Mouse (Mus musculus) MEL (cell line): Measurements from ENCODE around the gene Nme3. TPM values are rescaled to one million over a fixed set of nuclear protein-coding genes. Genes with fewer than 3 reads are reported as not detected.
A peak's percentile ranks its signal among the peaks of the same experiment; 100 is the strongest.

ENCODE experiments used
- DNase-seq: peaks from one replicate; pipeline ENCODE4 v3.0.0; 2011; ENCODE audit warnings: low read depth, low spot score
- H3K27ac ChIP-seq: 2 replicates; pipeline ENCODE4 v1.5.1; 2012; ENCODE audit warnings: low read depth, mild to moderate bottlenecking, control low read depth, low read length, moderate library complexity; ENCODE audit not compliant: control insufficient read depth
- H3K27me3 ChIP-seq, 2 experiments: fragments of 150-350 bp in 1 of 2; sonication (generic) in 1 of 2; 2 replicates each; pipeline ENCODE4 v1.6.1; 2012; ENCODE audit warnings: low read length in 2 of 2, mild to moderate bottlenecking in 2 of 2, improper control_type of control experiment in 1 of 2, moderate library complexity in 1 of 2; ENCODE audit not compliant: insufficient read depth in 2 of 2, control insufficient read depth in 1 of 2
- H3K36me3 ChIP-seq, 2 experiments: 2 replicates each; pipeline ENCODE4 v1.6.1; 2012 to 2014; ENCODE audit warnings: low read length in 2 of 2, improper control_type of control experiment in 1 of 2, inconsistent platforms in 1 of 2, mild to moderate bottlenecking in 1 of 2; ENCODE audit not compliant: insufficient read depth in 2 of 2, control insufficient read depth in 1 of 2
- H3K4me1 ChIP-seq, 2 experiments: fragments of 150-350 bp in 1 of 2; sonication (generic) in 1 of 2; 2 replicates each; pipeline ENCODE4 v1.6.1; 2012; ENCODE audit warnings: low read length in 2 of 2, improper control_type of control experiment in 1 of 2, mild to moderate bottlenecking in 1 of 2; ENCODE audit not compliant: insufficient read depth in 2 of 2, control insufficient read depth in 1 of 2
- H3K4me3 ChIP-seq, 2 experiments: fragments of 150-350 bp in 1 of 2; sonication (generic) in 1 of 2; 2 replicates each; pipeline ENCODE4 v1.5.1; 2012; ENCODE audit warnings: low read depth in 2 of 2, low read length in 2 of 2, mild to moderate bottlenecking in 2 of 2, moderate library complexity in 2 of 2, control low read depth in 1 of 2, improper control_type of control experiment in 1 of 2; ENCODE audit not compliant: control insufficient read depth in 1 of 2, insufficient read depth in 1 of 2
- H3K79me2 ChIP-seq: 2 replicates; pipeline ENCODE4 v1.6.1; 2012; ENCODE audit warnings: mild to moderate bottlenecking, low read length, moderate library complexity; ENCODE audit not compliant: control insufficient read depth, poor library complexity, insufficient read depth
- H3K9ac ChIP-seq: 2 replicates; pipeline ENCODE4 v1.6.1; 2012; ENCODE audit warnings: low read depth, mild to moderate bottlenecking, control low read depth, low read length, moderate library complexity; ENCODE audit not compliant: control insufficient read depth, poor library complexity, severe bottlenecking
- H3K9me3 ChIP-seq: fragments of 150-350 bp; sonication (generic); replicated peaks from 2 replicates; pipeline ENCODE4 v1.6.1; 2012; ENCODE audit warnings: mild to moderate bottlenecking, low read length, improper control_type of control experiment, moderate library complexity; ENCODE audit not compliant: insufficient read depth
- BHLHE40 ChIP-seq: IDR thresholded peaks from 2 replicates; pipeline ENCODE4 v1.6.1; 2012; ENCODE audit warnings: low read depth, mild to moderate bottlenecking, inconsistent platforms, low read length, improper control_type of control experiment, borderline replicate concordance
- CHD2 ChIP-seq: IDR thresholded peaks from 2 replicates; pipeline ENCODE4 v1.6.1; 2011; ENCODE audit warnings: low read length, improper control_type of control experiment
- CTCF ChIP-seq, 3 experiments: IDR thresholded peaks in 2 of 3; conservative IDR thresholded peaks in 1 of 3; 2 replicates each; pipeline ENCODE4 v1.5.1; 2011 to 2012; ENCODE audit warnings: low read length in 3 of 3, low read depth in 2 of 3, mild to moderate bottlenecking in 2 of 3, improper control_type of control experiment in 1 of 3, inconsistent platforms in 1 of 3, mixed read lengths in 1 of 3, moderate library complexity in 1 of 3; ENCODE audit not compliant: control insufficient read depth in 1 of 3, insufficient read depth in 1 of 3, poor library complexity in 1 of 3, severe bottlenecking in 1 of 3
- ELF1 ChIP-seq: IDR thresholded peaks from 2 replicates; pipeline ENCODE4 v1.6.1; 2014; ENCODE audit warnings: low read depth, mild to moderate bottlenecking, inconsistent platforms, low read length, improper control_type of control experiment, moderate library complexity
- EP300 ChIP-seq, 2 experiments: IDR thresholded peaks; 2 replicates each; pipeline ENCODE4 v1.6.1; 2011; ENCODE audit warnings: improper control_type of control experiment in 2 of 2, low read length in 2 of 2, low read depth in 1 of 2, mild to moderate bottlenecking in 1 of 2
- KAT2A ChIP-seq: conservative IDR thresholded peaks from 2 replicates; pipeline ENCODE4 v1.6.1; 2012; ENCODE audit warnings: low read depth, low read length, improper control_type of control experiment, inconsistent platforms
- MAZ ChIP-seq: IDR thresholded peaks from 2 replicates; pipeline ENCODE4 v1.6.1; 2012; ENCODE audit warnings: low read depth, mild to moderate bottlenecking, inconsistent platforms, low read length, improper control_type of control experiment
- MYB ChIP-seq: IDR thresholded peaks from 2 replicates; pipeline ENCODE4 v1.6.1; 2011; ENCODE audit warnings: mild to moderate bottlenecking, low read depth, low read length, improper control_type of control experiment
- MYC ChIP-seq: IDR thresholded peaks from 2 replicates; pipeline ENCODE4 v1.6.1; 2011; ENCODE audit warnings: low read depth, mild to moderate bottlenecking, low read length, improper control_type of control experiment, moderate library complexity
- NRF1 ChIP-seq: IDR thresholded peaks from 2 replicates; pipeline ENCODE4 v1.6.1; 2014; ENCODE audit warnings: low read depth, mild to moderate bottlenecking, inconsistent platforms, low read length, improper control_type of control experiment, moderate library complexity; ENCODE audit not compliant: poor library complexity, insufficient read depth, severe bottlenecking
- POLR2A ChIP-seq, 2 experiments: IDR thresholded peaks; 2 replicates each; pipeline ENCODE4 v1.6.1; 2011 to 2012; ENCODE audit warnings: low read length in 2 of 2, mild to moderate bottlenecking in 2 of 2, control low read depth in 1 of 2, improper control_type of control experiment in 1 of 2, low read depth in 1 of 2, moderate library complexity in 1 of 2; ENCODE audit not compliant: control insufficient read depth in 1 of 2, insufficient read depth in 1 of 2, poor library complexity in 1 of 2
- POLR2AphosphoS2 ChIP-seq: IDR thresholded peaks from 2 replicates; pipeline ENCODE4 v1.6.1; 2011; ENCODE audit warnings: low read length, improper control_type of control experiment
- TCF12 ChIP-seq: IDR thresholded peaks from 2 replicates; pipeline ENCODE4 v1.6.1; 2014; ENCODE audit warnings: low read depth, mild to moderate bottlenecking, inconsistent platforms, low read length, improper control_type of control experiment, moderate library complexity
- USF1 ChIP-seq: IDR thresholded peaks from 2 replicates; pipeline ENCODE4 v1.6.1; 2014; ENCODE audit warnings: low read depth, mild to moderate bottlenecking, inconsistent platforms, low read length, improper control_type of control experiment, moderate library complexity
- ZC3H11A ChIP-seq: IDR thresholded peaks from 2 replicates; pipeline ENCODE4 v1.6.1; 2012; ENCODE audit warnings: low read depth, mild to moderate bottlenecking, inconsistent platforms, low read length, improper control_type of control experiment
- ZKSCAN1 ChIP-seq: IDR thresholded peaks from 2 replicates; pipeline ENCODE4 v1.6.1; 2012; ENCODE audit warnings: low read depth, mild to moderate bottlenecking, inconsistent platforms, low read length, improper control_type of control experiment, moderate library complexity
- ZNF384 ChIP-seq: IDR thresholded peaks from 2 replicates; pipeline ENCODE4 v1.6.1; 2012; ENCODE audit warnings: low read depth, mild to moderate bottlenecking, inconsistent platforms, low read length, improper control_type of control experiment
- polyA plus RNA-seq, 2 experiments: library from polyadenylated mRNA; stranded (reverse) in 1 of 2; unstranded in 1 of 2; fragments of >175 nt in 1 of 2; fragments of >200 nt in 1 of 2; gene quantifications; 2 replicates each; pipeline versions ENCODE4 v1.2.1 to v1.2.4; 2012; ENCODE audit warnings: low replicate concordance in 2 of 2, low read depth in 1 of 2; ENCODE audit not compliant: insufficient read length in 2 of 2, insufficient read depth in 1 of 2, missing spikeins in 1 of 2
- total RNA-seq: library from RNA; depleted of rRNA; stranded (reverse); fragments of 300-350 nt; gene quantifications from 2 replicates; pipeline ENCODE4 v1.2.3, GENCODE M21; 2012

Gene Nme3
- total and polyA plus RNA-seq, 3 experiments, result 22.1 to 24.4 TPM; not detected in 1

DNA sequence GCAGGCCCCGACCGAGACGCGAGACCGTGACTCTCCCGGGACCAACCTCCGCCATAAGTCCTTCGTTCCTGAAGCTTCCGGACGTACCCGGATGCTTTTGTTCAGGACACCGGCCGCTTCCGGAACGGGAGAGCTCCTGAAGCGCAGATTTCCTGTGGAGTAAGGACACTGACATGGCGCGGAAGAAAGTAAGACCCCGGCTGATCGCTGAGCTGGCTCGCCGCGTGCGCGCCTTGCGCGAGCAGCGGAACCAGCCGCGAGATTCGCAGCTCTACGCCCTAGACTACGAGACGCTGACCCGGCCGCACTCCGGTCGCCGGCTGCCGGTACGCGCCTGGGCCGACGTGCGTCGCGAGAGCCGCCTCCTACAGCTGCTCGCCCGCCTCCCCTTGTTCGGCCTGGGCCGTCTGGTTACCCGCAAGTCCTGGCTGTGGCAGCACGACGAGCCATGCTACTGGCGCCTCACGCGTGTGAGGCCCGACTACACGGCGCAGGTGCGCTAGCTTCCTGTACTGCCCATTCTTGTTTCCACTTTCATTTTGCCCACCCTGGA is 1.2 kb upstream of the Nme3 start, which contains the start of the genes Eme2 and Mrps34 (continued):
- no peak for TF ChIP-seq BHLHE40
- peak; percentile 77 for TF ChIP-seq TCF12
- no peak for TF ChIP-seq ZNF384
- no peak for TF ChIP-seq ZKSCAN1
- TF ChIP-seq POLR2AphosphoS2, result peak; percentile 92
- peak; percentile 60 for TF ChIP-seq KAT2A
- no peak for TF ChIP-seq MAZ
- TF ChIP-seq ELF1, result peak; percentile 88

DNA sequence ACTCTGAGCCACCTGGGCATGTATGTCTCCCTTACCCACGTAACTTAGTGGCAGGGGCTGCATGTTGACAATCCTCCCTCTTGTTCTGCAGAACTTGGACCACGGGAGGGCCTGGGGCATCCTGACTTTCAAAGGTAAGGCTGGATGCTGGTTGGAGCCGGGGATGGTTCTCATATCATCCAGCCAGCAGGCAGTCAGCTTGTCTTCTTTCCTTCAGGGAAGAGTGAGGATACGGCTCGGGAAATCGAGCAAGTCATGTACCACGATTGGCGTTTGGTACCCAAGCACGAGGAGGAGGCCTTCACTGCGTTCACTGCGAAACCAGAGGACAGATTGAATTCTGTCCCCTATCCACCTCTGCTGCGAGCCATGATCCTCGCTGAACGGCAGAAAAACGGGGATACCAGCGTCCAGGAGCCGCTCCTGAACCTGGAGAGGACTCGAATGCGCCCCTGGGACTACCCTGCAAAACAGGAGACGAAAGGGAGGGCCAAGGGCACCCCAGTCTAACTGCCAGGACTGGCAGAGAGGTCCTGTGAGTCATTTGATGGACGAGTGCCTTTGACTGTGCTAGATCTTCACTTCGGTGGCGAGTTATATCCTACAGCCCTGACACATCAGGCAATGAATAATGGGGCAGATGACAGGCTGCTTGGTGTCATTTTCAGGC is 594 bp upstream of the Nme3 start:
- TF ChIP-seq POLR2A (IDR thresholded peaks at IDR 0.05; ENCODE audit: control insufficient read depth in 1 of 2, insufficient read depth in 1 of 2, low read depth in 1 of 2, low read length in 2 of 2, poor library complexity in 1 of 2) (0 out of 4 replicates have a peak, but pooled peaks of 1 of the 2 experiments have one; percentile 4), EP300 (IDR thresholded peaks at IDR 0.05; ENCODE audit: low read depth in 1 of 2, low read length in 2 of 2) (no peak), MYB (no peak)
- Histone ChIP-seq H3K79me2 (peaks cover 34% of the 10 kb centered on the region), H3K27ac (peak overlapping the region; percentile 65), H3K9me3 (no peaks in the 10 kb centered on the region), H3K27me3 (no peaks in the 10 kb centered on the region), H3K9ac (peak overlapping the region; percentile 95), H3K4me1 (peaks cover 0 to 16% of the 10 kb centered on the region in 2 experiments; a peak in 2 of 4 replicates), H3K36me3 (peaks cover 0 to 7% of the 10 kb centered on the region in 2 experiments; a peak in 2 of 4 replicates), H3K4me3 (peak overlapping the region; percentile 80 to 94)
- DNase-seq, result no peak

DNA sequence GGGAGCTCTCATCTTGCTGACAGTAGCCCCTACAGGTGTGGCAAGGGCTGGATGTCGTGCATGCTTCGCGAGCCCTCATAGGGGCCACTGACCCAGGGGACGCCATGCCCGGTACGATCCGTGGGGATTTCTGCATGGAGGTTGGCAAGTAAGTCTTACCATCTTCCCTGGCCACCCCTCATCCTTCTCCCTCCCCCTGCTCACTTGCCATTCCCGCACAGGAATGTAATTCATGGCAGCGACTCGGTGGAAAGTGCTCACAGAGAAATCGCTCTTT is 631 bp downstream of the Nme3 start:
- Histone ChIP-seq H3K9ac (peak overlapping the region; percentile 64), H3K79me2 (peaks cover 34% of the 10 kb centered on the region), H3K36me3 (peaks cover 0 to 7% of the 10 kb centered on the region in 2 experiments; a peak in 2 of 4 replicates), H3K4me3 (peak overlapping the region; percentile 80 to 94), H3K4me1 (peaks cover 0 to 16% of the 10 kb centered on the region in 2 experiments; a peak in 2 of 4 replicates), H3K9me3 (no peaks in the 10 kb centered on the region), H3K27me3 (no peaks in the 10 kb centered on the region), H3K27ac (no peak overlapping the region)
- TF ChIP-seq NRF1 (no peak), ZC3H11A (no peak), CHD2 (no peak), MAZ (no peak), POLR2A (IDR thresholded peaks at IDR 0.05; ENCODE audit: control insufficient read depth in 1 of 2, insufficient read depth in 1 of 2, low read depth in 1 of 2, low read length in 2 of 2, poor library complexity in 1 of 2) (no peak), MYB (no peak), CTCF (IDR thresholded peaks at IDR 0.05 in 2 of 3, conservative IDR thresholded peaks at IDR 0.05 in 1 of 3; ENCODE audit: control insufficient read depth in 1 of 3, insufficient read depth in 1 of 3, low read depth in 2 of 3, low read length in 3 of 3, poor library complexity in 1 of 3, severe bottlenecking in 1 of 3) (no peak), ZKSCAN1 (no peak), MYC (no peak), USF1 (no peak)
- no peak for DNase-seq
